Mouse (Mus musculus): ENCODE data around the gene Zbtb8b. TPM values are rescaled to one million over a fixed set of nuclear protein-coding genes. Genes with fewer than 3 reads are reported as not detected.

The Zbtb8b gene
- polyA plus RNA-seq, 1 experiment from 2014 or later, result 2.6 TPM

- H3K9ac ChIP-seq (ENCODE audit: low read length), result peak overlapping the region; percentile 87
- DNase-seq (ENCODE audit: low spot score) (peak; percentile 72), ATAC-seq (ENCODE audit: insufficient read depth, low FRiP score, low TSS enrichment) (0 out of 2 replicates have a peak, but pooled peaks have one; percentile 31)
- WGBS, result under 1% methylated on average over 43 of the region's 68 CpGs
- H3K27ac ChIP-seq (ENCODE audit: low read depth, low read length), result peak overlapping the region; percentile 70; the same call in 1 of the 2 replicates
- peaks cover 20% of the 10 kb centered on the region for H3K27me3 ChIP-seq (ENCODE audit: control insufficient read depth, insufficient read depth, low read length)
- peak overlapping the region; percentile 82 for H3K4me3 ChIP-seq (ENCODE audit: low read depth, low read length)
- H3K4me2 ChIP-seq (ENCODE audit: low read depth), result peak overlapping the region; percentile 67
- no peaks in the 10 kb centered on the region for H3K9me3 ChIP-seq (ENCODE audit: control insufficient read depth, low read length)
- no peaks in the 10 kb centered on the region for H3K36me3 ChIP-seq (ENCODE audit: control insufficient read depth, insufficient read depth, low read length)
- H3K4me1 ChIP-seq (ENCODE audit: control insufficient read depth, insufficient read depth, low read length), result 0 out of 2 replicates have a peak, but pooled peaks cover 2% of the 10 kb centered on the region
Observed at GRCm38 (mm10) chr4:129376961-129377545, 63.6 kb downstream of the Zbtb8b start.

GRCm38 (mm10) chr4:129375821-129376220 lies 64.8 kb downstream of the Zbtb8b start:
- Histone ChIP-seq H3K4me3 (ENCODE audit: low read depth, low read length) (no peak overlapping the region), H3K27ac (ENCODE audit: low read depth, low read length) (no peak overlapping the region), H3K9ac (ENCODE audit: low read length) (no peak overlapping the region), H3K4me2 (ENCODE audit: low read depth) (no peak overlapping the region), H3K36me3 (ENCODE audit: control insufficient read depth, insufficient read depth, low read length) (no peaks in the 10 kb centered on the region), H3K27me3 (ENCODE audit: control insufficient read depth, insufficient read depth, low read length) (peaks cover 20% of the 10 kb centered on the region), H3K9me3 (ENCODE audit: control insufficient read depth, low read length) (no peaks in the 10 kb centered on the region), H3K4me1 (ENCODE audit: control insufficient read depth, insufficient read depth, low read length) (0 out of 2 replicates have a peak, but pooled peaks cover 2% of the 10 kb centered on the region)
- no peak for ATAC-seq (ENCODE audit: insufficient read depth, low FRiP score, low TSS enrichment)
- 69% methylated on average over 5 of the region's 5 CpGs for WGBS
- DNase-seq (ENCODE audit: low spot score), result no peak

Other genes with a start within 250 kb of the Zbtb8b start
- gene C77080, start 179.4 kb downstream of the Zbtb8b start, polyA plus RNA-seq (2014; fragmentation: Nextera tagmentation; extraction: Ambion mirVana), result 3.9 and 4.3 TPM in 2 replicates
- 1.3 and 1.6 TPM in 2 replicates for gene Sync, start 153.2 kb downstream of the Zbtb8b start, polyA plus RNA-seq (2014; fragmentation: Nextera tagmentation; extraction: Ambion mirVana)
- gene Rbbp4, start 105.5 kb downstream of the Zbtb8b start, polyA plus RNA-seq (2014; fragmentation: Nextera tagmentation; extraction: Ambion mirVana), result 483 and 511 TPM in 2 replicates
- 36.7 and 42.4 TPM in 2 replicates for gene Zbtb8os, start 105.2 kb downstream of the Zbtb8b start, polyA plus RNA-seq (2014; fragmentation: Nextera tagmentation; extraction: Ambion mirVana)
- gene Zbtb8a, start 62.7 kb downstream of the Zbtb8b start, polyA plus RNA-seq (2014; fragmentation: Nextera tagmentation; extraction: Ambion mirVana), result 6.7 and 7.4 TPM in 2 replicates
- gene Bsdc1, start 20.7 kb upstream of the Zbtb8b start, polyA plus RNA-seq (2014; fragmentation: Nextera tagmentation; extraction: Ambion mirVana), result 27.6 and 31.7 TPM in 2 replicates
- not detected in 2 replicates for gene Tssk3, start 50.2 kb upstream of the Zbtb8b start, polyA plus RNA-seq (2014; fragmentation: Nextera tagmentation; extraction: Ambion mirVana)
- gene Fam229a, start 50.3 kb upstream of the Zbtb8b start, polyA plus RNA-seq (2014; fragmentation: Nextera tagmentation; extraction: Ambion mirVana), result not detected in 2 replicates
- gene Marcksl1, start 72.7 kb upstream of the Zbtb8b start, polyA plus RNA-seq (2014; fragmentation: Nextera tagmentation; extraction: Ambion mirVana), result 1,866 and 1,920 TPM in 2 replicates
- 243 and 258 TPM in 2 replicates for gene Hdac1, start 101.9 kb upstream of the Zbtb8b start, polyA plus RNA-seq (2014; fragmentation: Nextera tagmentation; extraction: Ambion mirVana)
- 6.3 and 7.0 TPM in 2 replicates for gene Lck, start 132.8 kb upstream of the Zbtb8b start, polyA plus RNA-seq (2014; fragmentation: Nextera tagmentation; extraction: Ambion mirVana)
- gene Fam167b, start 137.7 kb upstream of the Zbtb8b start, polyA plus RNA-seq (2014; fragmentation: Nextera tagmentation; extraction: Ambion mirVana), result 1.1 and 1.3 TPM in 2 replicates
- 274 and 291 TPM in 2 replicates for gene Eif3i, start 159.8 kb upstream of the Zbtb8b start, polyA plus RNA-seq (2014; fragmentation: Nextera tagmentation; extraction: Ambion mirVana)
- 187 and 192 TPM in 2 replicates for gene Tmem234, start 159.8 kb upstream of the Zbtb8b start, polyA plus RNA-seq (2014; fragmentation: Nextera tagmentation; extraction: Ambion mirVana)
- 2.6 and 4.5 TPM in 2 replicates for gene Dcdc2b, start 173.4 kb upstream of the Zbtb8b start, polyA plus RNA-seq (2014; fragmentation: Nextera tagmentation; extraction: Ambion mirVana)
- gene Iqcc, start 178.2 kb upstream of the Zbtb8b start, polyA plus RNA-seq (2014; fragmentation: Nextera tagmentation; extraction: Ambion mirVana), result 25.7 and 30.2 TPM in 2 replicates
- 65.9 and 69.4 TPM in 2 replicates for gene Ccdc28b, start 183.1 kb upstream of the Zbtb8b start, polyA plus RNA-seq (2014; fragmentation: Nextera tagmentation; extraction: Ambion mirVana)
- 104 and 108 TPM in 2 replicates for gene Txlna, start 200.2 kb upstream of the Zbtb8b start, polyA plus RNA-seq (2014; fragmentation: Nextera tagmentation; extraction: Ambion mirVana)
- gene Kpna6, start 231.9 kb upstream of the Zbtb8b start, polyA plus RNA-seq (2014; fragmentation: Nextera tagmentation; extraction: Ambion mirVana), result 14.0 and 15.7 TPM in 2 replicates